Mouse (Mus musculus) stomach, postnatal 0 days (tissue): ENCODE measurements around the gene Paqr5.

ENCODE experiments used
- CTCF ChIP-seq: IDR thresholded peaks from 2 replicates; pipeline ENCODE4 v1.5.1; 2016; ENCODE audit warnings: antibody characterized with exemption, low read depth, mild to moderate bottlenecking, moderate library complexity
- EP300 ChIP-seq: optimal IDR thresholded peaks from 2 replicates; pipeline ENCODE3; 2016; ENCODE audit warnings: antibody characterized with exemption

- TF ChIP-seq CTCF (peak; percentile 92), EP300 (no peak)
Observed at GRCm38 (mm10) chr9:61965411-61965930, 61.2 kb downstream of the Paqr5 start.
